12 mouse cellular contexts compared by ENCODE assay signal in genomic region chr4:154496522-154496921, GRCm38 (mm10).
DNase-seq lines count a peak whose midpoint lies in the region; ATAC-seq and TF ChIP-seq lines count a peak whose summit lies in the region.
"Had no signal": no experiment of that assay in that cellular context is flagged by ENCODE, and none has a peak within 500 bp of the region (broad histone marks: within the 10 kb centered on the region; RNA-seq: fewer than 3 reads in every experiment).

No protein-coding gene starts in this region.

- no peak for TF ChIP-seq POLR2A in ES-Bruce4 (IDR thresholded peaks at IDR 0.05; ENCODE audit: insufficient read depth, low read length)

- peak overlapping the region; percentile 73; the same call in 1 of the 2 replicates for H3K27ac ChIP-seq in heart, embryonic 11.5 days (ENCODE audit: low read depth, low read length)
- peak overlapping the region; percentile 69; the same call in 1 of the 2 replicates for H3K27ac ChIP-seq in kidney, embryonic 16.5 days (ENCODE audit: low read length)
- H3K27ac ChIP-seq in ES-Bruce4 (ENCODE audit: insufficient read depth, low read length) = peak overlapping the region; percentile 39
- H3K27ac ChIP-seq in liver, postnatal 0 days (ENCODE audit: low read depth) = peak overlapping the region; percentile 44; the same call in 1 of the 2 replicates
- H3K27ac ChIP-seq: liver, embryonic 14.5 days had no signal

- no peak for TF ChIP-seq EP300 in ES-Bruce4 (IDR thresholded peaks at IDR 0.05; ENCODE audit: insufficient read depth, low read depth, low read length)
- TF ChIP-seq EP300 in liver, postnatal 0 days (IDR thresholded peaks at IDR 0.05; ENCODE audit: low read depth) = no peak

- no peaks in the 10 kb centered on the region for H3K9me3 ChIP-seq in heart, embryonic 11.5 days (replicated peaks; ENCODE audit: control insufficient read depth, low read length)
- no peaks in the 10 kb centered on the region for H3K9me3 ChIP-seq in kidney, embryonic 16.5 days (ENCODE audit: low read length)
- no peaks in the 10 kb centered on the region for H3K9me3 ChIP-seq in ES-Bruce4 (replicated peaks; ENCODE audit: control insufficient read depth, insufficient read depth, low read length, poor library complexity, severe bottlenecking)
- H3K9me3 ChIP-seq in liver, postnatal 0 days (ENCODE audit: low read length) = no peaks in the 10 kb centered on the region
- H3K9me3 ChIP-seq: hindbrain, embryonic 15.5 days had no signal

- peaks cover 65% of the 10 kb centered on the region for H3K4me1 ChIP-seq in heart, embryonic 11.5 days (ENCODE audit: control insufficient read depth, insufficient read depth, low read length)
- H3K4me1 ChIP-seq in kidney, embryonic 16.5 days (ENCODE audit: insufficient read depth, low read length) = peaks cover 65% of the 10 kb centered on the region
- peaks cover 6% of the 10 kb centered on the region for H3K4me1 ChIP-seq in ES-Bruce4 (ENCODE audit: control insufficient read depth, insufficient read depth, low read length)
- H3K4me1 ChIP-seq in liver, postnatal 0 days (ENCODE audit: insufficient read depth) = peaks cover 26% of the 10 kb centered on the region

- ATAC-seq in heart, embryonic 11.5 days (replicated peaks; ENCODE audit: insufficient number of reproducible peaks, low FRiP score, low TSS enrichment) = no peak
- no peak for ATAC-seq in kidney, embryonic 16.5 days (ENCODE audit: low FRiP score, low TSS enrichment)
- ATAC-seq in liver, postnatal 0 days = peak; percentile 68
- ATAC-seq: Patski had no signal

- intact Hi-C loops in heart, postnatal 36 days (cut with DNase I) = loop anchor here (5.0 kb wide), 1 partner anchor 44 kb away; no protein-coding TSS in a partner anchor

- no peak overlapping the region for H3K4me2 ChIP-seq in heart, embryonic 11.5 days
- no peak overlapping the region for H3K4me2 ChIP-seq in kidney, embryonic 16.5 days (replicated peaks; ENCODE audit: low read depth, low read length)
- H3K4me2 ChIP-seq in liver, postnatal 0 days (ENCODE audit: low read depth, low read length) = no peak overlapping the region
- H3K4me2 ChIP-seq: hindbrain, embryonic 15.5 days had no signal

- H3K9ac ChIP-seq in heart, embryonic 11.5 days (ENCODE audit: low read depth, low read length) = no peak overlapping the region
- H3K9ac ChIP-seq in kidney, embryonic 16.5 days (replicated peaks; ENCODE audit: low read length) = no peak overlapping the region; the same call in 1 of the 2 replicates
- no peak overlapping the region for H3K9ac ChIP-seq in ES-Bruce4 (ENCODE audit: low read depth, poor library complexity, severe bottlenecking)
- no peak overlapping the region for H3K9ac ChIP-seq in liver, postnatal 0 days (replicated peaks)
- H3K9ac ChIP-seq: forebrain, postnatal 0 days; hindbrain, embryonic 15.5 days; liver, embryonic 14.5 days had no signal

- 0 out of 2 replicates have a peak, but pooled peaks cover 2% of the 10 kb centered on the region for H3K27me3 ChIP-seq in heart, embryonic 11.5 days (ENCODE audit: control insufficient read depth, insufficient read depth, low read length)
- peaks cover 50% of the 10 kb centered on the region for H3K27me3 ChIP-seq in kidney, embryonic 16.5 days (ENCODE audit: insufficient read depth, low read length)
- H3K27me3 ChIP-seq in ES-Bruce4 (ENCODE audit: control insufficient read depth, insufficient read depth, low read length, poor library complexity, severe bottlenecking) = no peaks in the 10 kb centered on the region
- no peaks in the 10 kb centered on the region for H3K27me3 ChIP-seq in liver, postnatal 0 days (ENCODE audit: insufficient read depth, low read length)

- H3K36me3 ChIP-seq in heart, embryonic 11.5 days (ENCODE audit: control insufficient read depth, insufficient read depth, low read length) = no peaks in the 10 kb centered on the region
- no peaks in the 10 kb centered on the region for H3K36me3 ChIP-seq in kidney, embryonic 16.5 days (ENCODE audit: insufficient read depth, low read length)
- no peaks in the 10 kb centered on the region for H3K36me3 ChIP-seq in ES-Bruce4 (ENCODE audit: control insufficient read depth, insufficient read depth, low read length, poor library complexity, severe bottlenecking)
- H3K36me3 ChIP-seq in liver, postnatal 0 days (replicated peaks; ENCODE audit: insufficient read depth, low read length) = no peaks in the 10 kb centered on the region
- H3K36me3 ChIP-seq: hindbrain, embryonic 15.5 days had no signal

- no peak for DNase-seq in heart, postnatal 36 days
- no peak for DNase-seq in kidney, adult 11 months
- no peak for DNase-seq in liver, postnatal 0 days
- no peak for DNase-seq in ovary, postnatal 36 days (ENCODE audit: low spot score)
- DNase-seq in adrenal gland, adult 8-10 months = no peak

- no peak overlapping the region for H3K4me3 ChIP-seq in heart, embryonic 11.5 days (ENCODE audit: low read depth, low read length)
- no peak overlapping the region for H3K4me3 ChIP-seq in kidney, embryonic 16.5 days (ENCODE audit: low read length)
- no peak overlapping the region for H3K4me3 ChIP-seq in ES-Bruce4 (ENCODE audit: low read depth, low read length)
- H3K4me3 ChIP-seq in liver, postnatal 0 days (ENCODE audit: low read depth, low read length) = no peak overlapping the region
- H3K4me3 ChIP-seq: hindbrain, embryonic 15.5 days had no signal

- TF ChIP-seq CTCF in ES-Bruce4 (IDR thresholded peaks at IDR 0.05; ENCODE audit: low read depth, low read length) = no peak
- TF ChIP-seq CTCF in liver, postnatal 0 days (IDR thresholded peaks at IDR 0.05; ENCODE audit: low read depth) = no peak

- 75% methylated on average over 5 of the region's 5 CpGs for WGBS in heart, embryonic 11.5 days (ENCODE audit: insufficient replicate concordance)
- 88% methylated on average over 5 of the region's 5 CpGs for WGBS in kidney, embryonic 16.5 days
- WGBS in liver, postnatal 0 days (ENCODE audit: insufficient replicate concordance) = 54% methylated on average over 5 of the region's 5 CpGs
